Comparison of ENCODE assay signal across 8 mouse cellular contexts in genomic region chr2:75763252-75763651, GRCm38 (mm10). TPM values are rescaled to one million over a fixed set of nuclear protein-coding genes. Genes with fewer than 3 reads are reported as not detected.
DNase-seq lines count a peak whose midpoint lies in the region; ATAC-seq lines count a peak whose summit lies in the region.

No protein-coding gene starts in this region.

- no peak overlapping the region for H3K27ac ChIP-seq in heart, embryonic 15.5 days
- no peak overlapping the region for H3K27ac ChIP-seq in liver, embryonic 15.5 days (replicated peaks)
- H3K27ac ChIP-seq in stomach, embryonic 15.5 days: no peak overlapping the region
- H3K27ac ChIP-seq in hindbrain, embryonic 11.5 days (ENCODE audit: low read depth, low read length): no peak overlapping the region
- no peak overlapping the region for H3K27ac ChIP-seq in midbrain, embryonic 13.5 days

- H3K4me1 ChIP-seq in heart, embryonic 15.5 days (replicated peaks): peaks cover 5% of the 10 kb centered on the region
- H3K4me1 ChIP-seq in liver, embryonic 15.5 days (replicated peaks): peaks cover 29% of the 10 kb centered on the region
- no peaks in the 10 kb centered on the region for H3K4me1 ChIP-seq in stomach, embryonic 15.5 days
- H3K4me1 ChIP-seq in hindbrain, embryonic 11.5 days (replicated peaks; ENCODE audit: control insufficient read depth, insufficient read depth, low read length): no peaks in the 10 kb centered on the region
- peaks cover 18% of the 10 kb centered on the region for H3K4me1 ChIP-seq in midbrain, embryonic 13.5 days (replicated peaks)

- H3K4me3 ChIP-seq in heart, embryonic 15.5 days: no peak overlapping the region
- no peak overlapping the region for H3K4me3 ChIP-seq in liver, embryonic 15.5 days (replicated peaks)
- no peak overlapping the region for H3K4me3 ChIP-seq in stomach, embryonic 15.5 days (replicated peaks)
- no peak overlapping the region for H3K4me3 ChIP-seq in hindbrain, embryonic 11.5 days (ENCODE audit: low read depth, low read length)
- no peak overlapping the region for H3K4me3 ChIP-seq in midbrain, embryonic 13.5 days (replicated peaks)

- no peaks in the 10 kb centered on the region for H3K27me3 ChIP-seq in heart, embryonic 15.5 days
- H3K27me3 ChIP-seq in liver, embryonic 15.5 days: no peaks in the 10 kb centered on the region
- no peaks in the 10 kb centered on the region for H3K27me3 ChIP-seq in stomach, embryonic 15.5 days (replicated peaks)
- no peaks in the 10 kb centered on the region for H3K27me3 ChIP-seq in hindbrain, embryonic 11.5 days (ENCODE audit: control insufficient read depth, insufficient read depth, low read length)
- H3K27me3 ChIP-seq in midbrain, embryonic 13.5 days: no peaks in the 10 kb centered on the region

- no peak overlapping the region for H3K4me2 ChIP-seq in heart, embryonic 15.5 days
- no peak overlapping the region for H3K4me2 ChIP-seq in liver, embryonic 15.5 days
- H3K4me2 ChIP-seq in stomach, embryonic 15.5 days: no peak overlapping the region
- H3K4me2 ChIP-seq in hindbrain, embryonic 11.5 days (replicated peaks; ENCODE audit: low read depth, low read length): no peak overlapping the region
- H3K4me2 ChIP-seq in midbrain, embryonic 13.5 days (replicated peaks): no peak overlapping the region

- 34% methylated on average over 3 of the region's 3 CpGs for WGBS in heart, embryonic 15.5 days
- 6% methylated on average over 3 of the region's 3 CpGs for WGBS in liver, embryonic 15.5 days (ENCODE audit: insufficient replicate concordance)
- 58% methylated on average over 3 of the region's 3 CpGs for WGBS in stomach, embryonic 15.5 days
- WGBS in hindbrain, embryonic 11.5 days: 76% methylated on average over 3 of the region's 3 CpGs
- WGBS in midbrain, embryonic 13.5 days: 81% methylated on average over 3 of the region's 3 CpGs

- no peaks in the 10 kb centered on the region for H3K36me3 ChIP-seq in heart, embryonic 15.5 days
- no peaks in the 10 kb centered on the region for H3K36me3 ChIP-seq in liver, embryonic 15.5 days (replicated peaks)
- no peaks in the 10 kb centered on the region for H3K36me3 ChIP-seq in stomach, embryonic 15.5 days
- H3K36me3 ChIP-seq in hindbrain, embryonic 11.5 days (ENCODE audit: control insufficient read depth, insufficient read depth, low read length): no peaks in the 10 kb centered on the region
- H3K36me3 ChIP-seq in midbrain, embryonic 13.5 days: no peaks in the 10 kb centered on the region

- peak; percentile 73 for ATAC-seq in heart, embryonic 15.5 days (replicated peaks; ENCODE audit: insufficient number of reproducible peaks, insufficient read depth, low FRiP score, low read depth)
- ATAC-seq in liver, embryonic 15.5 days (ENCODE audit: insufficient read depth): peak; percentile 65
- ATAC-seq in stomach, embryonic 15.5 days (ENCODE audit: insufficient read depth, low FRiP score, low read depth): peak; percentile 37; the same call in 1 of the 2 replicates
- no peak for ATAC-seq in hindbrain, embryonic 11.5 days (ENCODE audit: low FRiP score)
- no peak for ATAC-seq in midbrain, embryonic 13.5 days

- no peaks in the 10 kb centered on the region for H3K9me3 ChIP-seq in heart, embryonic 15.5 days (replicated peaks)
- H3K9me3 ChIP-seq in liver, embryonic 15.5 days (replicated peaks): no peaks in the 10 kb centered on the region
- no peaks in the 10 kb centered on the region for H3K9me3 ChIP-seq in stomach, embryonic 15.5 days
- H3K9me3 ChIP-seq in hindbrain, embryonic 11.5 days (ENCODE audit: control insufficient read depth, low read length): no peaks in the 10 kb centered on the region
- H3K9me3 ChIP-seq in midbrain, embryonic 13.5 days: no peaks in the 10 kb centered on the region

- peak; percentile 76 for DNase-seq in layer of hippocampus, adult 9-11 months
- no peak for DNase-seq in layer of hippocampus, postnatal 25 days (ENCODE audit: extremely low spot score in 1 of 2, low spot score in 1 of 2)
- no peak for DNase-seq in hindbrain, embryonic 11.5 days (ENCODE audit: low spot score)
- DNase-seq in testis, postnatal 14 days (ENCODE audit: low spot score): no peak

- H3K9ac ChIP-seq in heart, embryonic 15.5 days: no peak overlapping the region
- H3K9ac ChIP-seq in liver, embryonic 15.5 days: no peak overlapping the region
- no peak overlapping the region for H3K9ac ChIP-seq in stomach, embryonic 15.5 days
- no peak overlapping the region for H3K9ac ChIP-seq in hindbrain, embryonic 11.5 days (ENCODE audit: low read depth, low read length)
- no peak overlapping the region for H3K9ac ChIP-seq in midbrain, embryonic 13.5 days (replicated peaks)

RNA-seq across cellular contexts. Expression of gene Nfe2l2, which starts 58.8 kb away (rescaled TPM):
- total RNA-seq in layer of hippocampus, postnatal 25 days (2021): 10 to 100 TPM; 12.1 to 12.3 TPM
- polyA plus RNA-seq in heart, embryonic 15.5 days (2015; fragmentation: Nextera tagmentation; extraction: Ambion mirVana): 49.4 and 52.0 TPM in 2 replicates
- polyA plus RNA-seq in liver, embryonic 15.5 days (2015; fragmentation: Nextera tagmentation; extraction: Ambion mirVana): 37.1 and 40.7 TPM in 2 replicates
- polyA plus RNA-seq in stomach, embryonic 15.5 days (2015; fragmentation: Nextera tagmentation; extraction: Ambion mirVana): 93.9 and 97.4 TPM in 2 replicates
- polyA plus RNA-seq in hindbrain, embryonic 11.5 days (2014; fragmentation: Nextera tagmentation; extraction: Ambion mirVana): 28.4 and 28.5 TPM in 2 replicates
- polyA plus RNA-seq in midbrain, embryonic 13.5 days (2015; fragmentation: Nextera tagmentation; extraction: Ambion mirVana): 10.5 and 11.1 TPM in 2 replicates

Comparison
In these comparisons a context has a peak if more than half of its experiments do, and no peak if none do; other contexts are left out.
1. ATAC-seq: peak in heart, embryonic 15.5 days (single experiment), liver, embryonic 15.5 days (single experiment) and stomach, embryonic 15.5 days (single experiment); none in hindbrain, embryonic 11.5 days (single experiment) and midbrain, embryonic 13.5 days (single experiment).